In the genomic region with DNA sequence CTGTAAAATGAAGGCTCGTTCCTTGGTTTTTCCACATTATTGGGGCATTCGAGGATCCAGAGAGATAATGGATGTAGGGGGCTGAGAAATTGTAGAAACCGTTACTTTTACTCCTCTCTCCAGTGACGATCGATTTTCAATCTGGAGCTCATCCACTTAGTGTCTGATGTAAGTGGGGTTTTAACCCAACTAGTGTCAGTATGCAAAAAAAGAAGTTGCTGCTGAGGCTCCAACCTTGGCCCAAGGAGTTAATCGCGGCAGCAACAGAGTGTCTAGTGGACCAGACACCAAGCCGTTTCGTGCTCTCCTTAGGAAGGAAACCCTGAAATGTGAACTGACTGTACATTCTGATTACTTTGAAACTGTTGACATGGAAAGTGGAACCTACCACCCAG, we compare ENCODE assay signal across 8 mouse cellular contexts. TPM values are rescaled to one million over a fixed set of nuclear protein-coding genes. Genes with fewer than 3 reads are reported as not detected.
DNase-seq lines count a peak whose midpoint lies in the region; ATAC-seq and TF ChIP-seq lines count a peak whose summit lies in the region.

No protein-coding gene starts in this region.

- 2% methylated on average over 9 of the region's 9 CpGs for WGBS in heart, embryonic 12.5 days
- under 1% methylated on average over 9 of the region's 9 CpGs for WGBS in forebrain, embryonic 16.5 days
- WGBS in macrophage (ENCODE audit: missing documents), result 0% methylated on average over 9 of the region's 9 CpGs

- peaks cover 48% of the 10 kb centered on the region for H3K4me1 ChIP-seq in heart, embryonic 12.5 days (replicated peaks)
- H3K4me1 ChIP-seq in ES-Bruce4 (ENCODE audit: control insufficient read depth, insufficient read depth, low read length), result no peaks in the 10 kb centered on the region
- H3K4me1 ChIP-seq in forebrain, embryonic 16.5 days (replicated peaks; ENCODE audit: control insufficient read depth, insufficient read depth, low read length), result peaks cover 18% of the 10 kb centered on the region

- no peaks in the 10 kb centered on the region for H3K27me3 ChIP-seq in heart, embryonic 12.5 days (replicated peaks)
- no peaks in the 10 kb centered on the region for H3K27me3 ChIP-seq in ES-Bruce4 (ENCODE audit: control insufficient read depth, insufficient read depth, low read length, poor library complexity, severe bottlenecking)
- no peaks in the 10 kb centered on the region for H3K27me3 ChIP-seq in forebrain, embryonic 16.5 days (replicated peaks; ENCODE audit: control insufficient read depth, insufficient read depth, low read length)

- no peak for DNase-seq in heart, adult 9 months (ENCODE audit: low spot score in 2 of 2)
- DNase-seq in adrenal gland, postnatal 10 days, result no peak
- no peak for DNase-seq in adrenal gland, adult 8-10 months

- H3K79me2 ChIP-seq in macrophage (ENCODE audit: inconsistent target), result no peaks in the 10 kb centered on the region

- TF ChIP-seq POLR2A in ES-Bruce4 (IDR thresholded peaks at IDR 0.05; ENCODE audit: insufficient read depth, low read length), result no peak

- H3K9ac ChIP-seq in heart, embryonic 12.5 days, result peak overlapping the region; percentile 81
- H3K9ac ChIP-seq in ES-Bruce4 (ENCODE audit: low read depth, poor library complexity, severe bottlenecking), result peak overlapping the region; percentile 91
- H3K9ac ChIP-seq in forebrain, embryonic 16.5 days (replicated peaks; ENCODE audit: low read depth, low read length), result peak overlapping the region; percentile 87

- TF ChIP-seq EP300 in ES-Bruce4 (IDR thresholded peaks at IDR 0.05; ENCODE audit: insufficient read depth, low read depth, low read length), result no peak

- peak overlapping the region; percentile 87 for H3K27ac ChIP-seq in heart, embryonic 12.5 days (ENCODE audit: poor library complexity, severe bottlenecking)
- no peak overlapping the region for H3K27ac ChIP-seq in ES-Bruce4 (ENCODE audit: insufficient read depth, low read length)
- peak overlapping the region; percentile 92 for H3K27ac ChIP-seq in forebrain, embryonic 16.5 days (ENCODE audit: low read length)
- H3K27ac ChIP-seq in macrophage, result no peak overlapping the region

- H3K4me3 ChIP-seq in heart, embryonic 12.5 days, result peak overlapping the region; percentile 70
- peak overlapping the region; percentile 92 for H3K4me3 ChIP-seq in ES-Bruce4 (ENCODE audit: low read depth, low read length)
- H3K4me3 ChIP-seq in forebrain, embryonic 16.5 days (replicated peaks; ENCODE audit: low read length), result peak overlapping the region; percentile 77
- H3K4me3 ChIP-seq in macrophage (ENCODE audit: inconsistent target), result peak overlapping the region; percentile 54

- no peak for TF ChIP-seq CTCF in ES-Bruce4 (IDR thresholded peaks at IDR 0.05; ENCODE audit: low read depth, low read length)

- H3K4me2 ChIP-seq in heart, embryonic 12.5 days, result peak overlapping the region; percentile 73
- peak overlapping the region; percentile 68 for H3K4me2 ChIP-seq in forebrain, embryonic 16.5 days (ENCODE audit: low read length)

- peaks cover 19% of the 10 kb centered on the region for H3K36me3 ChIP-seq in heart, embryonic 12.5 days
- H3K36me3 ChIP-seq in ES-Bruce4 (ENCODE audit: control insufficient read depth, insufficient read depth, low read length, poor library complexity, severe bottlenecking) (0 out of 2 replicates have a peak, but pooled peaks cover 5% of the 10 kb centered on the region), macrophage (ENCODE audit: inconsistent target) (no peaks in the 10 kb centered on the region)
- no peaks in the 10 kb centered on the region for H3K36me3 ChIP-seq in forebrain, embryonic 16.5 days (ENCODE audit: control insufficient read depth, insufficient read depth)

- no peaks in the 10 kb centered on the region for H3K9me3 ChIP-seq in heart, embryonic 12.5 days (replicated peaks)
- H3K9me3 ChIP-seq in ES-Bruce4 (replicated peaks; ENCODE audit: control insufficient read depth, insufficient read depth, low read length, poor library complexity, severe bottlenecking), result no peaks in the 10 kb centered on the region
- no peaks in the 10 kb centered on the region for H3K9me3 ChIP-seq in forebrain, embryonic 16.5 days (ENCODE audit: control insufficient read depth, low read length)

- ATAC-seq in heart, embryonic 12.5 days (ENCODE audit: insufficient number of reproducible peaks, low FRiP score), result no peak
- no peak for ATAC-seq in forebrain, embryonic 16.5 days
- ATAC-seq in megakaryocyte progenitor cell, adult 5-6 weeks (replicated peaks; ENCODE audit: poor library complexity), result no peak

RNA-seq across cellular contexts. Expression of gene Ccdc107, which starts 1.1 kb away (rescaled TPM):
- 63.6 and 66.4 TPM in 2 replicates for polyA plus RNA-seq in heart, embryonic 12.5 days (2016; fragmentation: Nextera tagmentation; extraction: Ambion mirVana)
- 16.5 and 17.8 TPM in 2 replicates for polyA plus RNA-seq in ES-Bruce4 (2011; ENCODE audit: insufficient read depth, insufficient read length, low read depth, missing spikeins)
- polyA plus RNA-seq in forebrain, embryonic 16.5 days (2015; fragmentation: Nextera tagmentation; extraction: Ambion mirVana), result 62.0 and 63.1 TPM in 2 replicates
- 10 to 100 TPM in 21 of 26 experiments, 1 to 10 TPM in 5; 3.7 to 31.8 (median 17.7) TPM for total RNA-seq in macrophage (2018; cell fraction: chromatin; rRNA removed)
- total RNA-seq in macrophage (2018; cell fraction: cytosol; rRNA removed), result 10 to 100 TPM; 15.7 to 30.8 (median 22.4) TPM
- 10 to 100 TPM in 25 of 26 experiments, 1 to 10 TPM in 1; 7.9 to 38.1 (median 20.2) TPM for total RNA-seq in macrophage (2018; cell fraction: nucleus; rRNA removed)
- 24.0 to 38.6 TPM (median 24.2 TPM) in 3 replicates for polyA plus RNA-seq in macrophage (2018)
- 10 to 100 TPM; 41.1 to 45.5 TPM for total RNA-seq in adrenal gland, postnatal 10 days (2021)
- 34.5 and 43.0 TPM in 2 replicates for total RNA-seq in megakaryocyte progenitor cell, adult 5-6 weeks (2015)
- 49.6 and 53.9 TPM in 2 replicates for total RNA-seq in megakaryocyte progenitor cell, adult 5-6 weeks (2017)
- total RNA-seq in adrenal gland, adult 8-10 months (2022), result 10 to 100 TPM; 60.5 to 81.9 (median 64.0) TPM

RNA-seq across cellular contexts. Expression of gene Arhgef39, which starts 5.7 kb away (rescaled TPM):
- 37.7 and 38.7 TPM in 2 replicates for polyA plus RNA-seq in heart, embryonic 12.5 days (2016; fragmentation: Nextera tagmentation; extraction: Ambion mirVana)
- polyA plus RNA-seq in ES-Bruce4 (2011; ENCODE audit: insufficient read depth, insufficient read length, low read depth, missing spikeins) (33.1 and 40.8 TPM in 2 replicates), macrophage (2018) (0.69 to 2.4 TPM (median 1.2 TPM) in 3 replicates)
- polyA plus RNA-seq in forebrain, embryonic 16.5 days (2015; fragmentation: Nextera tagmentation; extraction: Ambion mirVana), result 17.4 and 18.8 TPM in 2 replicates
- total RNA-seq in macrophage (2018; cell fraction: chromatin; rRNA removed), result 10 to 100 TPM in 8 of 26 experiments, 1 to 10 TPM in 17, under 1 TPM in 1; 0.74 to 16.2 (median 6.9) TPM
- 1 to 10 TPM in 22 of 26 experiments, under 1 TPM in 4; 0.24 to 3.3 (median 1.3) TPM for total RNA-seq in macrophage (2018; cell fraction: cytosol; rRNA removed)
- 10 to 100 TPM in 4 of 26 experiments, 1 to 10 TPM in 20, under 1 TPM in 1, not detected in 1; 0.58 to 20.9 (median 6.2) TPM for total RNA-seq in macrophage (2018; cell fraction: nucleus; rRNA removed)
- 10 to 100 TPM in 1 of 2 experiments, 1 to 10 TPM in 1; 6.2 to 10.9 TPM for total RNA-seq in adrenal gland, postnatal 10 days (2021)
- 44.2 and 55.1 TPM in 2 replicates for total RNA-seq in megakaryocyte progenitor cell, adult 5-6 weeks (2015)
- 47.5 and 65.0 TPM in 2 replicates for total RNA-seq in megakaryocyte progenitor cell, adult 5-6 weeks (2017)
- total RNA-seq in adrenal gland, adult 8-10 months (2022), result 1 to 10 TPM in 2 of 4 experiments, under 1 TPM in 2; 0.73 to 2.0 (median 1.2) TPM

RNA-seq across cellular contexts. Expression of gene Sit1, which starts 10.3 kb away (rescaled TPM):
- not detected in 2 replicates for polyA plus RNA-seq in heart, embryonic 12.5 days (2016; fragmentation: Nextera tagmentation; extraction: Ambion mirVana)
- polyA plus RNA-seq in ES-Bruce4 (2011; ENCODE audit: insufficient read depth, insufficient read length, low read depth, missing spikeins) (not detected in 2 replicates), macrophage (2018) (not detected in 3 replicates)
- polyA plus RNA-seq in forebrain, embryonic 16.5 days (2015; fragmentation: Nextera tagmentation; extraction: Ambion mirVana), result not detected in 2 replicates
- not detected for total RNA-seq in macrophage (2018; cell fraction: chromatin; rRNA removed)
- total RNA-seq in macrophage (2018; cell fraction: cytosol; rRNA removed), result not detected
- not detected for total RNA-seq in macrophage (2018; cell fraction: nucleus; rRNA removed)
- total RNA-seq in adrenal gland, postnatal 10 days (2021), result under 1 TPM; 0.51 to 0.64 TPM
- not detected in 2 replicates for total RNA-seq in megakaryocyte progenitor cell, adult 5-6 weeks (2015)
- total RNA-seq in megakaryocyte progenitor cell, adult 5-6 weeks (2017), result not detected in 2 replicates
- under 1 TPM in 1 of 4 experiments, not detected in 3; 0.48 TPM for total RNA-seq in adrenal gland, adult 8-10 months (2022)

RNA-seq across cellular contexts. Expression of gene Car9, which starts 12.9 kb away (rescaled TPM):
- 1.6 and 2.0 TPM in 2 replicates for polyA plus RNA-seq in heart, embryonic 12.5 days (2016; fragmentation: Nextera tagmentation; extraction: Ambion mirVana)
- 0.61 and 0.75 TPM in 2 replicates for polyA plus RNA-seq in ES-Bruce4 (2011; ENCODE audit: insufficient read depth, insufficient read length, low read depth, missing spikeins)
- polyA plus RNA-seq in forebrain, embryonic 16.5 days (2015; fragmentation: Nextera tagmentation; extraction: Ambion mirVana), result 0.16 and 0.20 TPM in 2 replicates
- total RNA-seq in macrophage (2018; cell fraction: chromatin; rRNA removed), result 10 to 100 TPM in 8 of 26 experiments, 1 to 10 TPM in 17, under 1 TPM in 1; 0.49 to 20.4 (median 6.1) TPM
- total RNA-seq in macrophage (2018; cell fraction: cytosol; rRNA removed), result 1 to 10 TPM; 2.9 to 7.9 (median 4.4) TPM
- total RNA-seq in macrophage (2018; cell fraction: nucleus; rRNA removed), result 10 to 100 TPM in 7 of 26 experiments, 1 to 10 TPM in 16, under 1 TPM in 3; 0.75 to 14.9 (median 5.7) TPM
- polyA plus RNA-seq in macrophage (2018), result 3.0 to 7.4 TPM (median 4.9 TPM) in 3 replicates
- total RNA-seq in adrenal gland, postnatal 10 days (2021), result under 1 TPM; 0.76 to 0.90 TPM
- 10.4 and 15.0 TPM in 2 replicates for total RNA-seq in megakaryocyte progenitor cell, adult 5-6 weeks (2015)
- 4.0 and 10.5 TPM in 2 replicates for total RNA-seq in megakaryocyte progenitor cell, adult 5-6 weeks (2017)
- total RNA-seq in adrenal gland, adult 8-10 months (2022), result under 1 TPM in 3 of 4 experiments, not detected in 1; 0.32 to 0.68 (median 0.56) TPM

RNA-seq across cellular contexts. Expression of gene Tpm2, which starts 29.7 kb away (rescaled TPM):
- 153 and 155 TPM in 2 replicates for polyA plus RNA-seq in heart, embryonic 12.5 days (2016; fragmentation: Nextera tagmentation; extraction: Ambion mirVana)
- polyA plus RNA-seq in ES-Bruce4 (2011; ENCODE audit: insufficient read depth, insufficient read length, low read depth, missing spikeins) (81.8 and 86.0 TPM in 2 replicates), macrophage (2018) (0.17 to 0.46 TPM in 2 of 3 replicates, not detected in the other)
- polyA plus RNA-seq in forebrain, embryonic 16.5 days (2015; fragmentation: Nextera tagmentation; extraction: Ambion mirVana), result 10.5 and 13.2 TPM in 2 replicates
- total RNA-seq in macrophage (2018; cell fraction: chromatin; rRNA removed), result 10 to 100 TPM in 1 of 26 experiments, 1 to 10 TPM in 2, under 1 TPM in 1, not detected in 22; 0.49 to 30.4 (median 2.4) TPM
- under 1 TPM in 15 of 26 experiments, not detected in 11; 0.09 to 0.36 (median 0.17) TPM for total RNA-seq in macrophage (2018; cell fraction: cytosol; rRNA removed)
- total RNA-seq in macrophage (2018; cell fraction: nucleus; rRNA removed), result 1 to 10 TPM in 1 of 26 experiments, under 1 TPM in 2, not detected in 23; 0.29 to 3.5 (median 0.30) TPM
- 100 to 1,000 TPM; 203 to 822 TPM for total RNA-seq in adrenal gland, postnatal 10 days (2021)
- total RNA-seq in megakaryocyte progenitor cell, adult 5-6 weeks (2015), result 0.56 and 3.0 TPM in 2 replicates
- total RNA-seq in megakaryocyte progenitor cell, adult 5-6 weeks (2017), result 3.8 and 5.8 TPM in 2 replicates
- total RNA-seq in adrenal gland, adult 8-10 months (2022), result 10 to 100 TPM; 32.3 to 89.4 (median 52.6) TPM

Comparison
In these comparisons a context has a peak if more than half of its experiments do, and no peak if none do; other contexts are left out.
1. H3K27ac ChIP-seq: peak in heart, embryonic 12.5 days (single experiment) and forebrain, embryonic 16.5 days (single experiment); none in ES-Bruce4 (single experiment) and macrophage (single experiment).
2. Peak in every context shown above with its lines, with median percentiles within 50 percentile points of each other: H3K4me3 ChIP-seq and H3K9ac ChIP-seq.